Mouse (Mus musculus): ENCODE results near the gene Adat3.

GRCm38 (mm10) chr10:80589879-80590854 lies 12.5 kb upstream of the Adat3 start, which contains the start of gene Abhd17a:
- TF ChIP-seq CTCF (IDR thresholded peaks at IDR 0.05; ENCODE audit: low read depth) (no peak), EP300 (IDR thresholded peaks at IDR 0.05; ENCODE audit: low read depth) (0 out of 2 replicates have a peak, but pooled peaks have one; percentile 48)

Measured in liver, postnatal 0 days (tissue).